Mouse (Mus musculus) lung, embryonic 14.5 days (tissue): ENCODE results near the gene Hist1h1a. TPM values are rescaled to one million over a fixed set of nuclear protein-coding genes. Genes with fewer than 3 reads are reported as not detected.

Source experiments
- ATAC-seq: fragments of 200-750 bp; cut with Nextera tagmentation; 2 replicates; pipeline ENCODE4 v1.8.0; 2017; ENCODE audit warnings: mild to moderate bottlenecking, moderate TSS enrichment, moderate library complexity; ENCODE audit not compliant: insufficient read depth
- DNase-seq: peaks from one replicate; pipeline ENCODE4 v3.0.0-alpha.2; 2015
- H3K27ac ChIP-seq: fragments of 300-500 bp; sonication (generic); 2 replicates; pipeline ENCODE4 v1.5.1; 2014; ENCODE audit warnings: low read depth, mild to moderate bottlenecking, moderate library complexity
- H3K27me3 ChIP-seq: fragments of 300-500 bp; sonication (generic); 2 replicates; pipeline ENCODE4 v1.6.1; 2014; ENCODE audit warnings: low read length, control low read depth; ENCODE audit not compliant: insufficient read depth
- H3K36me3 ChIP-seq: fragments of 300-500 bp; sonication (generic); 2 replicates; pipeline ENCODE4 v1.6.1; 2014; ENCODE audit warnings: control low read depth; ENCODE audit not compliant: insufficient read depth
- H3K4me1 ChIP-seq: fragments of 300-500 bp; sonication (generic); 2 replicates; pipeline ENCODE4 v1.6.1; 2014; ENCODE audit warnings: antibody characterized with exemption, control low read depth; ENCODE audit not compliant: insufficient read depth
- H3K4me2 ChIP-seq: fragments of 300-500 bp; sonication (generic); 2 replicates; pipeline ENCODE4 v1.6.1; 2014; ENCODE audit warnings: mild to moderate bottlenecking
- H3K4me3 ChIP-seq: fragments of 300-500 bp; sonication (generic); 2 replicates; pipeline ENCODE4 v1.5.1; 2014; ENCODE audit warnings: low read depth, low read length
- H3K9ac ChIP-seq: fragments of 300-500 bp; sonication (generic); 2 replicates; pipeline ENCODE4 v1.6.1; 2014
- H3K9me3 ChIP-seq: fragments of 300-500 bp; sonication (generic); 2 replicates; pipeline ENCODE4 v1.6.1; 2016; ENCODE audit warnings: low read depth, low read length, control low read depth
- CTCF ChIP-seq: IDR thresholded peaks from 2 replicates; pipeline ENCODE4 v1.5.1; 2016; ENCODE audit warnings: antibody characterized with exemption, low read depth
- WGBS: fragments of 180-500 bp; shearing (Covaris S2); extraction: QIAGEN DNeasy Blood & Tissue Kit; methylation state at CpG from one replicate; pipeline ENCODE4 v1.1.7; 2014; 5-methylcytosine and 5-hydroxymethylcytosine counted together
- polyA plus RNA-seq: library from polyadenylated mRNA; unstranded; fragments of >200 nt; fragmentation: Nextera tagmentation; extraction: Ambion mirVana; gene quantifications from 2 replicates; pipeline ENCODE4 v1.2.1, GENCODE M21; 2014

The Hist1h1a gene
- polyA plus RNA-seq, 1 experiment from 2014 or later: 5.5 TPM

GRCm38 (mm10) chr13:23753314-23754078 is 10.0 kb upstream of the Hist1h1a start:
- Histone ChIP-seq H3K9me3 (no peaks in the 10 kb centered on the region), H3K4me1 (peaks cover 4% of the 10 kb centered on the region; the same call in 1 of the 2 replicates), H3K27ac (peak overlapping the region; percentile 97), H3K27me3 (no peaks in the 10 kb centered on the region), H3K4me2 (peak overlapping the region; percentile 82), H3K4me3 (peak overlapping the region; percentile 41), H3K36me3 (no peaks in the 10 kb centered on the region), H3K9ac (peak overlapping the region; percentile 76)
- peak; percentile 37 for DNase-seq
- ATAC-seq: no peak
- TF ChIP-seq CTCF: no peak
- 37% methylated on average over 4 of the region's 4 CpGs for WGBS

- no peak overlapping the region for H3K4me2 ChIP-seq
- H3K4me1 ChIP-seq: 0 out of 2 replicates have a peak, but pooled peaks cover 4% of the 10 kb centered on the region
- no peak overlapping the region for H3K9ac ChIP-seq
- no peaks in the 10 kb centered on the region for H3K9me3 ChIP-seq
- DNase-seq (no peak), ATAC-seq (no peak)
- H3K27ac ChIP-seq: 0 out of 2 replicates have a peak overlapping the region, but pooled peaks have one; percentile 27
- no peak overlapping the region for H3K4me3 ChIP-seq
- H3K36me3 ChIP-seq: no peaks in the 10 kb centered on the region
- H3K27me3 ChIP-seq: no peaks in the 10 kb centered on the region
- TF ChIP-seq CTCF: no peak
These were observed 8.5 kb upstream of the Hist1h1a start for GRCm38 (mm10) chr13:23755000-23755399.

DNA sequence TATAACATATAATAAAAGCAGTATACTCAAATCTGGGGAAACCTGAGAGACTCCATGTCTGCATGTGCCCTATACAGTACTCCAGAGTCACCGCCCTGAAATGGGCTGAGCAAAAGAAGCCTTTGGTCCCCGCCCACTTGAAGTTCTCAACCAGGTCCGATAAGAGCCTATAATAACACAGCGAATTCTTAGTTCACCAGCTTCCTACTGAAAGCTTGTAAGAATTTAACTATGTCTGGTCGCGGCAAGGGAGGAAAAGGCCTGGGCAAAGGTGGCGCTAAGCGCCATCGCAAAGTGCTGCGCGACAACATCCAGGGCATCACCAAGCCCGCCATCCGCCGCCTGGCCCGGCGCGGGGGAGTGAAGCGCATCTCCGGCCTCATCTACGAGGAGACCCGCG is 6.7 kb upstream of the Hist1h1a start, which contains the start of gene Hist1h4b:
Gene Hist1h4b, plus strand, starts transcription at position 224 of the 400 bp plus-strand sequence.
- H3K4me3 ChIP-seq: peak within 1 kb of the TSS; percentile 43
- no peaks in the 10 kb centered on the region for H3K9me3 ChIP-seq
- ATAC-seq: peak; percentile 73
- peak within 1 kb of the TSS; percentile 71 for H3K9ac ChIP-seq
- H3K27me3 ChIP-seq: no peaks in the 10 kb centered on the region
- H3K4me2 ChIP-seq: peak within 1 kb of the TSS; percentile 83
- WGBS: under 1% methylated on average over 11 of the region's 22 CpGs
- 0 out of 2 replicates have a peak, but pooled peaks cover 4% of the 10 kb centered on the region for H3K4me1 ChIP-seq
- peak within 1 kb of the TSS; percentile 98 for H3K27ac ChIP-seq
- DNase-seq: peak; percentile 100
- no peak for TF ChIP-seq CTCF
- H3K36me3 ChIP-seq: no peaks in the 10 kb centered on the region

- ATAC-seq (peak; percentile 13; the same call in 1 of the 2 replicates), DNase-seq (peak; percentile 78)
- no peaks in the 10 kb centered on the region for H3K36me3 ChIP-seq
- H3K4me1 ChIP-seq: 0 out of 2 replicates have a peak, but pooled peaks cover 4% of the 10 kb centered on the region
- peak overlapping the region; percentile 83 for H3K4me2 ChIP-seq
- H3K9ac ChIP-seq: peak overlapping the region; percentile 71
- H3K27ac ChIP-seq: peak overlapping the region; percentile 98
- H3K9me3 ChIP-seq: no peaks in the 10 kb centered on the region
- peak overlapping the region; percentile 43 for H3K4me3 ChIP-seq
- H3K27me3 ChIP-seq: no peaks in the 10 kb centered on the region
- TF ChIP-seq CTCF: no peak
- 1% methylated on average over 15 of the region's 23 CpGs for WGBS
These were observed 6.2 kb upstream of the Hist1h1a start for GRCm38 (mm10) chr13:23757211-23757773.

GRCm38 (mm10) chr13:23757921-23758320 is 5.5 kb upstream of the Hist1h1a start:
- peak overlapping the region; percentile 98 for H3K27ac ChIP-seq
- TF ChIP-seq CTCF: no peak
- ATAC-seq: no peak
- 43% methylated on average over 3 of the region's 3 CpGs for WGBS
- H3K4me2 ChIP-seq: peak overlapping the region; percentile 83
- H3K4me1 ChIP-seq: 0 out of 2 replicates have a peak, but pooled peaks cover 4% of the 10 kb centered on the region
- no peaks in the 10 kb centered on the region for H3K9me3 ChIP-seq
- peak; percentile 9 for DNase-seq
- no peaks in the 10 kb centered on the region for H3K27me3 ChIP-seq
- peak overlapping the region; percentile 43; the same call in 1 of the 2 replicates for H3K4me3 ChIP-seq
- H3K9ac ChIP-seq: peak overlapping the region; percentile 71; the same call in 1 of the 2 replicates
- H3K36me3 ChIP-seq: no peaks in the 10 kb centered on the region

DNA sequence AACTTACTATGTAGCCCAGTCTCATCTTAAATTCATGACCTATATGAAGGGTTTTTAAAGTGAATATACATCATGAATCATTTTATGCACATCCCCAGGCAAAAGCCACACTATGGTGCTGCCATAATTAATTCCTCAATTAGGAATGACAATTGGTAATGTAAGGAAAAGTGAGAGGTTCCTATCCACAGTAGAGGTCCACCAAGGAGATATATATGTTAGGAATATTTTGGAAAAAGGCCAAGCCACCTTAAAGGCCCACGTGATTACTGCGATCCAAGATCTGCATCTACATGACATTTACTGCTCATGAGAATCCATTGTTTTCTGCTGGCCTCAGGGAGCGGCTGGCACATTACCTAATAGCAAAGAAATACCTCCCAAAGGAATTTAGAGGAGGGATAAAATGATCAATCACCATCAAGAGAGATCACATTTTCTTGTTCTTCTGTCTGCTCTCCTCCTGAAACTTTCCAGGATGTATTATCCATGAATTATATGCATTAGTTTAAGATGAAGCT is 4.2 kb upstream of the Hist1h1a start:
- no peaks in the 10 kb centered on the region for H3K36me3 ChIP-seq
- no peak overlapping the region for H3K9ac ChIP-seq
- no peak for TF ChIP-seq CTCF
- H3K4me2 ChIP-seq: peak overlapping the region; percentile 90
- no peak overlapping the region for H3K4me3 ChIP-seq
- H3K27ac ChIP-seq: peak overlapping the region; percentile 99
- H3K27me3 ChIP-seq: no peaks in the 10 kb centered on the region
- no peaks in the 10 kb centered on the region for H3K9me3 ChIP-seq
- ATAC-seq: no peak
- peaks cover 4% of the 10 kb centered on the region; the same call in 1 of the 2 replicates for H3K4me1 ChIP-seq
- WGBS: 73% methylated on average over 3 of the region's 3 CpGs
- peak; percentile 10 for DNase-seq

GRCm38 (mm10) chr13:23759916-23760239 is 3.6 kb upstream of the Hist1h1a start:
- no peak for ATAC-seq
- Histone ChIP-seq H3K9me3 (no peaks in the 10 kb centered on the region), H3K27me3 (no peaks in the 10 kb centered on the region), H3K9ac (peak overlapping the region; percentile 69), H3K4me1 (peaks cover 5% of the 10 kb centered on the region; the same call in 1 of the 2 replicates), H3K4me3 (peak overlapping the region; percentile 45), H3K36me3 (no peaks in the 10 kb centered on the region), H3K4me2 (peak overlapping the region; percentile 90), H3K27ac (peak overlapping the region; percentile 99)
- no peak for TF ChIP-seq CTCF
- WGBS: 68% methylated on average over 1 of the region's 1 CpGs
- no peak for DNase-seq
